Mouse (Mus musculus) lung, postnatal 25 days (tissue): ENCODE measurements around the gene Pmepa1.

Source experiments
- DNase-seq: peaks from one replicate; pipeline ENCODE4 v3.0.0; 2022; ENCODE audit warnings: low spot score

The Pmepa1 gene

GRCm38 (mm10) chr2:173253761-173254662 is 22.3 kb downstream of the Pmepa1 start:
- no peak for DNase-seq

- no peak for DNase-seq
These were observed 24.7 kb downstream of the Pmepa1 start for GRCm38 (mm10) chr2:173251675-173252074.

DNA sequence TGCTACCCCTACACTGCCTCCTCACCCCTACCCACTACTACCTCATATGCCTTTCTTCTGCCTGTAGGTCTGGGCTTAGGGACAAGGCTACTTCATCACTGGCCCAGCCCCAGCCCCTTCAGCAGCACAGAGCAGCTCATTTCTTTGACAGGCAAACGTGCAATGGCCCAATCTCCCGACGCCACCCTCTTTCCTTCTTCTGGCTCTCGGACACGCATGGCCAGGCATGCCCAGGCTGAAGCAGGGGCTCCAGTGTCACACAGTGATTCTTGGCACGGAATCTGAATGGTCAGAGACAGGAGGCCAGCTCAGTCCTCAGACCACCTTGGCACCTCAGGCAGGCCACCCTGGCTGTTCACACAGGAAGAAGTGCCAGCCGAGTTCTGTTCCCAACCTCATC is 25.2 kb downstream of the Pmepa1 start:
- DNase-seq = no peak

DNA sequence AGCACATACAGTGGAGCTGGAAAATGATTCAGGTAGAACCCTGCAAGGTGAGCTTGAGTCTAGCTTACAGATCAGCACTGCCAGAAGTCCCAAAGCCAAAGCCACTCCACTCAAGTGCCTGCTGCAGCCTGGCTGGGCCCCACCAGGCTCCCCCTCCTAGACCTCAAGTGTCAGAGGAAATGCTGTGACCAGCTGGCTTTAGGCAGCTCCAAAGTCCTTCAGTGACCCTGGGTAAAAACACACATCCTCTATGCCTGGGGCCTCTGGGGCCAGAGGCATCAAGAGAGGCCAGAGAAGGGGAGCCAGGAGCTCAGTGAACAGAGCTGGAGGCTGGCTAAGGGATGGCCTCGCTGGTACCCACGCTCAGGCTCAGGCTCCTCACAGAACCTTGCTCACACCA is 25.9 kb downstream of the Pmepa1 start:
- peak; percentile 54 for DNase-seq

- no peak for DNase-seq
These were observed 26.4 kb downstream of the Pmepa1 start for GRCm38 (mm10) chr2:173249965-173250364.

DNA sequence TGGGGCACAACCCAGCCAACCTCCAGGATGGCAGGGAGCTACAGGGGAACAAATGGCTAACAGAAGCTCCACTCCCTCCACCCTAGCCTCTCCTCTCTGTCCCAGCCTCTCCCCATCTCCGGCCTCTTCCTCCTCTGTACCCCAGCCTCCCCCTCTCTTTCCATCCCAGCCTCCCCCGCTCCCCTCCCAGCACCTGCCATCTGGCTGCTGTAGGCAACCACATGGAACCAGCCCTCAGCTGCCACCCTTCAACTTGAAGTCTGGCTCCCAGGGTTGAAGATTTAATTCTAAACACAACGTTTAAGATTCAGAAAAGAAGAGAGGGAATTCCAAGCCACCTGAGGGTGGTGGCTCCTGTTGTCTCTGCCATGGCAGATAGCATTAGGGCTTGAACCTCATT is 26.9 kb downstream of the Pmepa1 start:
- DNase-seq = no peak

- no peak for DNase-seq
These were observed 27.5 kb downstream of the Pmepa1 start for GRCm38 (mm10) chr2:173248822-173249221.

- DNase-seq = no peak
These were observed 28.4 kb downstream of the Pmepa1 start for GRCm38 (mm10) chr2:173247911-173248310.

- no peak for DNase-seq
These were observed 29.1 kb downstream of the Pmepa1 start for GRCm38 (mm10) chr2:173247197-173247596.

GRCm38 (mm10) chr2:173246688-173247087 is 29.6 kb downstream of the Pmepa1 start:
- DNase-seq = no peak

GRCm38 (mm10) chr2:173245258-173245657 is 31.1 kb downstream of the Pmepa1 start:
- DNase-seq = no peak

GRCm38 (mm10) chr2:173244108-173244507 is 32.2 kb downstream of the Pmepa1 start:
- DNase-seq = no peak

GRCm38 (mm10) chr2:173243616-173244015 is 32.7 kb downstream of the Pmepa1 start:
- no peak for DNase-seq

- DNase-seq = no peak
These were observed 33.5 kb downstream of the Pmepa1 start for GRCm38 (mm10) chr2:173242874-173243273.

DNA sequence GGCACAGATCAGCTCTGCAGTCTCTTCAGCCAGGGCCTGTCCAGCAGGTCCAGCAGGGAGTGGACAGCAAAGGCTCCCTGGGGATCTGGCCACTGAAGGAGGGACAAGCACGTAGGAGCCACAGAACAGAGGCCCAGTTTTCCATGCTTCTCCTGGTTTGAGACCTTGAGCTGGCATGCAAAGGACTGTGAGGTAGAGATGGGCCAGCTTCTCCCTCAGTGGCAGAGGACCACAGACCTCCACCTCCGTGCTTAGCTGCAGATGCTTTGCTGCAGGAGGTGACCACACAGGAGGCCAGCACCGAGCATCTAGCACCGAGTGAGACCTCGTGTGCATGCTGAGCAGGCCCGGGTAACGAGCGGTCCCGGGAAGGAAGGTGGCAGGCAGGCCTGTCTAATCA is 35.6 kb downstream of the Pmepa1 start:
- DNase-seq = no peak

DNA sequence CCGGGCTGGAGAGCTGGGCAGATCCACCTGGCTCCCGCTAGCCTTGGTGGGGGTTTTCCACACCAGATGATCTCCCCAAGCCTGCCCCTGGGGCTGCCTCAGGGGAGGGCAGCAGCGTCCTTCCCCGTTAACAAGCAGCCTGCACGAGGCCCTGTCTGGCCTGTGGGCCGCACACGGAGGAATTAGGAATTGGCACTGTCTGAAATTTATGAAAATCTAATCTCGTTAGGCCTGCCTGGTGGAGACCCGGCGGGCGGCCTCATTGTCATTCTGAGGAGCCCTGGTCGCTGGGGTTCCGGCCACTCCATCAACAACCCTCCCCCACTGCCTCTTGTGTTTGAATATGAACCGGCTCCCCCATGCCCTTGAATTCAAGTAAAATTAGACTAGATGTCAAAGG is 37.8 kb downstream of the Pmepa1 start:
- DNase-seq = no peak

DNA sequence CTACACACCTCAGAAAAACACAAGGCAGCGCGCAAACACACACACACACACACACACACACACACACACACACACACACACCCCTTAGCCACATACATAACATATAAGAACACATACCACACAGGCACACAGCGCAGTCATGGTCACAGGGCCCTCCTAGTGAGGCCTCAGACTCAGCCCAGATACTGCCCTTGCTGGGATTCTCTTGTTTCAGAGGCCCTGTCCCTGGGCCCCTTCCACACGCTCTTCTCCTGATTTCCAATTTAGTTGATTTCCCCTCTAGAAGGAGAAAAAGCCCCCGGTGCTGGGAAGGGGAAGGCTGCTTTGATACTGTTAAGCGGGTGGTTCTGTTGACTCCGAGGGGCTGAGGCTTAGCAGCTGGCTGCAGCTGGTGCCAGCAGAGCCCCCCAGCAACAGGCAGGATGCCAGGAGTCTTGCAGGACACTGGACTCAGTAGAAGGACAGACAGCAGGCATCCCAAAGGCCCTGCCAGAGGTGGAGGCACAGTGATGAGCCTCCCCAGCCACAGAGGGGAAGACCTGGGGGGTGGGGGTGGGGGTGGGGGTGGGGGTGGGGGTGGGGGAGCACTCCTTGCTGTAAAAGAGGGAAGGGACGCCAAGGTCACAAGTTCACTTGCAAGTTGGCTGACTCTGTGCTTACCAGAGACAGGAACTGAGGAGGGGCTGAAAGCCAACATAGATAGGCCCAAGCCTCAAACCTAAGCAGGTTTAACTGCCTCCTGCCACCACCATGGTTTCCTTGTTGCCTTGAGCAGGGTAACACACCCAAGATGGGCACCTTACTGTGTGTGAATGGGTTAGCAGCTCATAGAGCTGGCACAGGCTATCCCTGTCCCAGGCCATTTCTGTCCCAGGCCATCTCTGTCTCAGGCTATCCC is 40.6 kb downstream of the Pmepa1 start:
- DNase-seq = no peak

DNA sequence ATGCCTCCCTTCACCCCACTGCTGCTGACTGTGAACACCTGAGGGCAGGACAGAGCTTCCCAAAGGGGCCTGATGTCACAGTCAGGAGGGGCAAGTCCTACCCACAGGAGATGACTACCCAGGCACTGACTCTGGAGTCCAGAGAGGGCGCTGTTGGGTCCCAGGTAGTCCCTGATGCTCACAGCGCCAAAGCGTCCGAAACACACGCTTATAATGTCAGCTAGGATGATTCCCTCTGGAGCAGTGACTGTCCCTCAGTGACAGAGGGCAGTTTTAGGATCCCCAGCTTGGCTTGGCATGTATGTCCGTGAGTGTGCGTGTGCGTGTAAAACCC is 43.6 kb downstream of the Pmepa1 start:
- DNase-seq = no peak

DNA sequence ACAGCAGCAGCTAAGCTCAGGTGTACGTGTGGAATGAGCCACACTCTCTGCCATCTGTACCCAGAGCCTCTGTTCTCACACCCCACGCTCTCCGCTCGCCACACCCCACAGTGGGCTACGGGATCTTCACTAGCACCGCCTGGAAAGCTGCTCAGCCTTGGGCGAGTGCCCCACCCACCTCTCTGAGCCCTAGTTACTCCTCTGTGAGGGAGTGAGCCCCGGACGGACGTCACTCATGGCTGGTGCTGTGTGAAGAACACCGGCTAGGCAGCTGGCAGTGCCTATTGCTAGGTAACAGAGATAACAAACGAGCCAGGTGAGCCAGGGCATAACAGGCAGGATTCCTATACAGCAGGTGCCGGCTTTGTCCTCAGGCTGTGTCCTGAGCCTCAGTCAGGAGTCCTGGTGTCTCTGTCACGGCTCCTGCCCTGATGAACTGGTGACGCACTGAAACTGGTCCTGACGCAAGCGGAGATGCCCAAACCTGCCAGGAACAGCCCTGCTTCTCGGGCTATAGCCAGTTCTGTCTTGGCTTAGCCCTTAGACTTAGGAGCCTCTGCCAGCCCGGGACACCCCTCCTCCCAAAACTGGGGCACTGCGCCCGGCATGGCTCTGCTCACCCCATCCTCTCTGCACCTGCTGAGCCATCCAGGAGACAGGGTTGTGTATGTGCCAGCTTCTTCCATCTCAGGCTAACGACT is 44.1 kb downstream of the Pmepa1 start:
- DNase-seq = no peak

DNA sequence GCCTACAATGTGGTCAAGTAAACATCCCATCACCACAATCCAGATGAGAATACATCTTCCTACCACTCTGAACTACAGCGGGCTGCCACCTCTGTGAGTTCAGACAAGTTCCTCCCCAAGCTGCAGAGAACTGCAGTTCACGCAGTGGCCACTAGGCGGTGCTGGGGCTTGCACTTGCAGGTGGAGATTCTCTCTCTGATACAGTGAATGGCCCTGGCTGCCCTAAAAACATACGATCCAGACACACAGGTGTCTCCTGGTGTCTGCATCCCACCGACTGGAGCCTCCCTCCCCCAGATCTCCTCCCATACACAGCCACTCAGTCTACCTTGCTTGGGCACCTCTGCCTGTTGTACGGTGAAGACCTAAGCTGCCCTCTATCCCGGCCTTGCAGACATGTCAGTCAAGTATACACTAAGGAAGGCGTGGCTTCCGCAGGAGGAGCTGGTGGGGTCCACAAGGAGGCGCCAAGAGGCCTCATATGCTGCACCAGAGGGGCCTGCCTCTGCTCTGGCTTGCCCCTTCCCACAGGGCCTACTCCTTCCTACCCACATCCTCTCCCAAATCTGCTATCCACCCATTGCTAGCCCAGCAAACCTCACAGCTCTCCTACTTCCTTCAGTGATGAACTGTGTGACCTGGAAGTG is 46.6 kb downstream of the Pmepa1 start:
- peak; percentile 91 for DNase-seq

GRCm38 (mm10) chr2:173228567-173228966 is 47.8 kb downstream of the Pmepa1 start:
- no peak for DNase-seq

- DNase-seq = no peak
These were observed 49.5 kb downstream of the Pmepa1 start for GRCm38 (mm10) chr2:173226792-173227191.
